Mouse (Mus musculus): Measurements from ENCODE around the gene Sco2.

Gene Sco2

DNA sequence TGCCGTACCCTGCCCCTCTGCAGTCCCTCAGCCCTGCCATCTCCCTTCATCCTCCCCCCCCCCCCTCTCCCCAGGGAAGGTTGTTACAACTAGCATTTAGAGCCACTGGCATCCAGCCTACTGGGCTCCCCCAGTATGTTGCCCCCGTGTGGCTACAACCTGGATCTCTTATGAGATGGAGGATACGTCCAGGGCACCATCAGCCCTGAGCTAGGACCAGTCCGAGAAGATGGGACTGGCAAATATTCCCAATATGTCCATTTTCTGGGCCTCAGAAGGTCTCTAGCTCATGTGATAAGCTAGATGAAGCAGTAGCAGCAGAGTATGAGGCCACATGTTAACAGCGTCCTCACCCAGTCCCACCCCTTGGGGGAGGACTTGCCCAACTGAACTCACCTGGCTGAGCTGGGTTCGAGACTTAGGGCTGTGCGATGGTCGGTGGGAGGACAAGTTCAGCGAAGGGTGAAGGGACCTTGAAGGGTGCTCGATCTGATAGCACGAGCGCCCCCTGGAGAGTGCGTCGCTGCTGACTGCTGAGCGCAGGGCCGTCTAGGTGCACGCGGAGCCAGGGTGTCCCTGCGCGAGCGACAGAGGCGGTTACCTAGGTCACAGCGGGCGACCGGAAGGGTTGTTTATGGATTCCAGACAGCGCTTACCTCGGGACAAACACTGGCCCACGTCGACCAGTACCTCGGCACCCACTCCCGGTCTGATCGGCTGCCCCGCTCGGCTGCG lies 452 bp downstream of the Sco2 start:
- DNase-seq (ENCODE audit: low read depth, low spot score), result peak; percentile 71

DNA sequence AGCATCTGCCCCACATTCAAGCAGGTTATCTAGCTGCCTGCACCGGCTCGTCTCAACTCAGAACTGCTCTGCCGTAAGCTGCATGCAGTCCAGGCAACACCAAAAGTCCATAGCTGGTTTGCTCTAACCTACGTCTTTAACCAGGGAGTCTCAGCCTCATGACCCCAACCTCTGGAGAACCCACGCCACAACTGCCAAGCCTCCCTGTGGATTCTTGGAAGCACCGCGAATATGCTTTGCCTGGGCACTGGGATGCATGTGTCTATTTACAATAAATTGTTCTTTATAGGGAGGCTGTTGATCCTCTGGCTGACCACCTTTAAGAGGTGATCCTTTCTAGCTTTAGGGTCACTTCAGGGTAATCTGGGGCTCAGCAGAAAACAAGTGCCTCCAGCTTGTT lies 1.1 kb downstream of the Sco2 start:
- DNase-seq (ENCODE audit: low read depth, low spot score), result no peak

DNA sequence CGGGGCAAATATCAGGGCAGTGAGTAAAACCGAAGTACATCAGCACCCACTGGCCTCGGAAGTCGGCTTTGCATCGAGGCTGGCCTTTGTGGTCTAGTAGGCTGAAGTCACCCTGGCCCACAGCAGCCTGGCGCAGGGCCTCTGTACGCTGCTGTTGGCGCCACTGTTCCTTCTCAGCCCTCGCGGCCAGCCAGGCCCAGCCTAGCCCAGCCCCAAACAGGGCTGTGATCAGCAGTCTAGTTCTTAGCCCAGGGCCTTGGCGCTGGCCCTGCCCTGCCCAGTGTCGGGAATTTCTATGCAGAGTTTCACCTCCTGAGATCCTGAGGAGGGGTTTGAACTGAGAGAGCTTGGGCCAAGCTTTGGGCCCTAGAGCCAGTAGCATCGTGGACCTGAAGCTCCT lies 1.6 kb downstream of the Sco2 start:
- DNase-seq (ENCODE audit: low read depth, low spot score), result no peak

DNA sequence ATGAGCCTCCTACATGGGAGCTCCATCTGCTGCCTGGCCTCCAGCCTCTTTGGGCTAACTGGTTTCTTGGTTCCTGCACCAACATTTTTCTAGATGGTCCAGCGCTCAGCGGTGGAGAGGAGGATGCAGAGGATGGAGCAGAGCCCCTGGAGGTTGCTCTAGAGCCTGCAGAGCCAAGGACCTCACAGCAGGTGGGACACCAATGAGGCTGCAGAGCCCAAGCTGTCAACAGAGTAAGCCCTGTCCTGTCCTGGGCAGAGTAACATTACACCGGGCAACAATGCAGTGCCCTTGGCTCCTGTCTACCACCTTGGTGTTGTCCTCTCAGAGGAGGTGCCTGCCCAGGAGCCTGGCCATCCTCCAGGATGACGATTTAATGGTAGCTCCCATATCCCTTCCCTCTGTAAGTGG lies 8.5 kb downstream of the Sco2 start:
- no peak for DNase-seq (ENCODE audit: low read depth, low spot score)

GRCm38 (mm10) chr15:89363051-89363450 lies 10.6 kb downstream of the Sco2 start:
- DNase-seq (ENCODE audit: low read depth, low spot score), result no peak

DNA sequence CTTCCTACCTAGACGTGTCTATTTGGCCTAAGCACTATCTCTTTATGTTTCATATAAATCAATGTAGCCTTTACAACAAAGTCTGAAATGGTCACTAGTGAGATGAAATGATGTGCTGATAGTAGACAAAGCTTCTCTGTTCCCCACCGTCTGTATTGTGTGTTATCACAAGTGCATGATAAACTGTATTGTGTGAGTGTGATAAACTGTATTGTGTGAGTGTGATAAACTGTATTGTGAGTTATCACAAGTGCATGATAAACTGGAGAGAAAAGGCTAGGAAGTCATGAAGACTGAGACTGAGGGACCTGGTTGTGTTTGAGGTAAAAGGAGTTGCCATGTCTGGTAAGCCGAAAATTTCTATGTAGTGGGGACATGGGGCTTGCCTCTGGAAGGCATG lies 14.9 kb downstream of the Sco2 start:
- no peak for DNase-seq (ENCODE audit: low read depth, low spot score)

DNA sequence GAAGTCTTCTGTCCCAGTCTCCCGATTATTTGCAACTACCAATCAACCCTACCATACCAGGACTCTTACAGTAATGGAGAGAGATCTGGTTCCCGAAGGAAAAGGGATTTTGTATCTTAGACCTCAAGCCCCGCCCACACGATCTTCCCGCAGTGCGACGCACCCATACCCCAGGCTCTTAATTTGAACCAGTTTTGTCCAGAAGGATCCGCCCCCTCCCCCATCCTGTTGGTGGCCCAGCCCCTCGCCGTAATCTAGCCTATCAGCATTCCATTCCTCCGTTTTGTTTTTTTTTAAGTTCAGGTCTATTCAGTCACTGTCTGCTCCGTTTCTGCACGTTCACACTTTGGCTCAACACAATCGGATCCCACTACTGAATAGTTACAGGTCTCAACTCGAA lies 17.3 kb downstream of the Sco2 start:
- peak; percentile 32 for DNase-seq (ENCODE audit: low read depth, low spot score)

- peak; percentile 89 for DNase-seq (ENCODE audit: low read depth, low spot score)
Measured at GRCm38 (mm10) chr15:89355241-89356187, 18.1 kb downstream of the Sco2 start, which contains the start of the genes Lmf2 and Ncaph2. TSS of gene Lmf2 (minus strand) at chr15:89355659. TSS of gene Ncaph2 (plus strand) at chr15:89355719.

DNA sequence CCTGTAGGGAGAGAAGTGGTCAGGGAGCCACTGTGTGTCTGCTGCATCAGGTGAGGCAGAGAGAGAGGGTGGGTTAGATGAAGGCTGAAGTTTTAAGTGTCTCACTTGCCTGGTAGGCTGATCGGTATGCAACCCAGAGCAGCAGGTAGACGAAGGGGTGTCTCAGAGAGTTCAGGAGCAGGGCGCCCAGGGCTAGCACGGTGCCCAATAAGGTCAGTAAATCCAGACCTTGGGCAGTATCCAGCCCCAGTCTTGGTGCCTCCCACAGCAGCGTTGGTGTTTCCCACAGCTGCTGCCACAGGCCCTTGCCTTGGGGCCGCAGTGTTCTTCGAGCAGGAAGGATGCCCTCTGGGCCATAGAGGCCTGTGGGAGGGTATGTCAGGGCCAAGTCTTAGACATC lies 19.2 kb downstream of the Sco2 start:
- no peak for DNase-seq (ENCODE audit: low read depth, low spot score)

DNA sequence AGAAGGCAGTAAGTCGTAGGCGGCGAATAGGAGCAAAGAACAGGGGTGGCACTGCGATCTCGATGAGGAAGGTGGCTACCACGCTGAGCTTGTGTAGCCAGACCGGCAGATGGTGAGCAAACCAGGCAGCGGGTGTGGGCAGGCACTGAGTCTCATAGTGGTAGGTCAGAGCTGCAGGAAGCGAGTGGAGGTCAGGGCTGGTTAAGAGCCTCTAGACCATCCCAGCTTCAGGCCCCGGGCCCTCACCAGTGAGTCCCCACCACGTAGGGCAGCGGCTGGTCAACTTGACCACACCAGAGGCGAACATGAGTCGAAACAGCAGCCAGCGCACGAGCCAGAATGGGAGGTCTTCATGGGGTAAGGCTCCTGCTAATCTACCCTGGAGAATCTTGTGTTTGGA lies 19.8 kb downstream of the Sco2 start:
- no peak for DNase-seq (ENCODE audit: low read depth, low spot score)

- no peak for DNase-seq (ENCODE audit: low read depth, low spot score)
Measured at GRCm38 (mm10) chr15:89352795-89353194, 20.9 kb downstream of the Sco2 start.

GRCm38 (mm10) chr15:89352054-89352453 lies 21.6 kb downstream of the Sco2 start:
- DNase-seq (ENCODE audit: low read depth, low spot score), result no peak

- no peak for DNase-seq (ENCODE audit: low read depth, low spot score)
Measured at GRCm38 (mm10) chr15:89351302-89351701, 22.3 kb downstream of the Sco2 start.

DNA sequence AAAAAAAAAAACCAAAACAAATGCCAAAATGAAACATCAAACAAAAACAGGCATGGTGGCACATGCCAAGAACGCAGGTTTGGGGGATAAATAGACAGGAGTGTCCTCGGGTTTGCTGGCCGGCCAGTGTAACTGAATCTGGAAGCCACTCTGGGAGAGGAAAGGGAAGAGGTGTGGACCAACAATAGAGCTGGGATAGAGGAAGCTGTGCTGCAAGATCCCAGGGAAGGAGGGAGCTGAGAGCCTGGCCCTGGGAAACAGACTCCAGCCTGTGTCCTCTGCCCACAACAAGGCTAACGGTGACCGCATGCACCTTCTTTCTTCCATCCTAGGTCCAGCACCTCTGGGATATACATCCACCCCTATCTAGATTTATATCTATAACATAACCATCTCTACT lies 23.2 kb downstream of the Sco2 start:
- DNase-seq (ENCODE audit: low read depth, low spot score), result no peak

- DNase-seq (ENCODE audit: low read depth, low spot score), result no peak
Measured at GRCm38 (mm10) chr15:89343325-89343724, 30.3 kb downstream of the Sco2 start.

- no peak for DNase-seq (ENCODE audit: low read depth, low spot score)
Measured at GRCm38 (mm10) chr15:89341678-89342077, 32.0 kb downstream of the Sco2 start.

- DNase-seq (ENCODE audit: low read depth, low spot score), result no peak
Measured at GRCm38 (mm10) chr15:89340136-89340535, 33.5 kb downstream of the Sco2 start.

DNA sequence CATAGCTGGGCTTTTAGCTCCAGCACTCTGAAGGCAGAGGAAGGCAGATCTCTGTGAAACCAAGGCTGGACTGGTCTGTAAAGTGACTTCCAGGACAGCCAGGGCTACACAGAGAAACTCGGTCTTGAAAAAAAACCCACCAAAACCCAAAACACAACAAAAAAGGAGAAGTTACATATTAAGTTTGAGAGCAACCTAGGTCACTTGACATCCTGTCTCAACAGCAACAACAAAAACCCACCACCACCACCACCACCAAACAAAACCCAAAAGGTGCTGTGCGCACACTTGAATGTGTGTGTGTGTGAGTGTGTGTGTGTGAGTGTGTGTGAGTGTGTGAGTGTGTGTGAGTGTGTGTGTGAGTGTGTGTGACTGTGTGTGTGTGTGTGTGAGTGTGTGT lies 34.0 kb downstream of the Sco2 start:
- DNase-seq (ENCODE audit: low read depth, low spot score), result no peak

DNA sequence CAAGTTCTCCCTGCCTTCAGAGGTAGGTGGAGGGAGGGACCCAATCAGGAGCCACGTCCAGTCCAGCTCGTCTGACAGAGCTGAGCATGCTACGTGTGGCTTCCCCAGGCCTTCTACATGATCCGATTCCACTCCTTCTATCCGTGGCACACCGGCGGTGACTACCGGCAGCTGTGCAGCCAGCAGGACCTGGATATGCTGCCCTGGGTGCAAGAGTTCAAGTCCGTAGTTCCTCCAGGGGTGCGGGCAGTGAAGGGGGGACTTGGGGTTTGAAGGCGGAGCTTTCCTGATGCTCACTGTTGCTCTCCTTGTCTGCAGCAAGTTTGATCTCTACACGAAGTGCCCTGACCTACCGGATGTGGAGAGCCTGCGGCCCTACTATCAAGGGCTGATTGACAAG lies 37.2 kb downstream of the Sco2 start:
- no peak for DNase-seq (ENCODE audit: low read depth, low spot score)

DNA sequence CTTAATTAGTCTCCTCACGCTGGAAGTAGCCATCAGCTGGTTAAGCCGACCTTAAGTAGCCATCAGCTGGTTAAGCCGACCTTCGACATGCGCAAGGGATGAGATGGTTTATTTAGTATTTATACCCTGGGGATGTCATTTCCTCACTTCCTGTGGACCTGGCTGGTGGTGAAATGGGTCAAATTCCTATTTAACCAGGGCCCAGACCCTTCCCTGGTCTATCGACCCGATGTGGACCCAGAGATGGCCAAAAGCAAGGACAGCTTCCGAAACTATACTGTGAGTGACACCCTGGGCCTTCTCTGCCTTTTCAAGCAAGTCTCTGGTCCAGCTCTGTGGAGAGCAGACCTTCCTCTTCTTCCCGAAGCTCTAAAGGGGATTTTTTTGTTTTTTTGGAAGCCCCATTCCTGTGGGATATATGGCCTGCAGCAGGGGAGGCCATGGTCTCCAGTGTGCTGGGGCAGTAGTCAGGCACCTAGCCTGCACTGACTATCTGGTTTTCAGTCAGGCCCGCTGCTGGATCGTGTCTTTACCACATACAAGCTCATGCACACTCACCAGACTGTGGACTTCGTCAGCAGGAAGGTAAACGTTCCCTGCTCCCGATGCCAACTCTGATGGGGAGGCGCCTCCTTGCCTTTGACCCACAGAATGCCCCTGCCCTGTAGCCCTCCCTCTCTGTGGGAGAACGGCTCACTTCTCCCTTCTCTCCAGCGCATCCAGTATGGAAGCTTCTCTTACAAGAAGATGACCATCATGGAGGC lies 38.7 kb downstream of the Sco2 start:
- no peak for DNase-seq (ENCODE audit: low read depth, low spot score)

DNA sequence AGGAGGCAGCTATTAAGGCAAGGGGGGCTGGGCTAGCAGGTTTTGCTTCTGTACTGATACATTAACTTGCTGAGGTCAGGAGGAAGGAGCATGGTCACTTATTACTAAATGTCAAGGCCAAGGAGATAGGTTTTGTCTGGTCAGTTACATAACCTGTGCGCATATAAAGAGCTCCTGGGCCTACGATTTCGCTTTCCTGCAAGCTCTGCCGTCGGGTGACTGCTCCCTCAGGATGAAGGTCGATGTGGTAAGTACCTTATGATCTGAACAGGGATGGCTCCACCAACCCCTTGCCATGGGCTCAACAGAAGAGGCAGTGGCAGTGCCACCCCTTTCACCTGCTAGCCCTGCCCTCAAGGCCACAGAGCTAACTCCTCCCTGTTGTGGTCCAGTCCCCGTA lies 39.4 kb downstream of the Sco2 start, which contains the start of gene Miox:
Gene Miox, plus strand, starts transcription at position 128 of the 400 bp plus-strand sequence.
- DNase-seq (ENCODE audit: low read depth, low spot score), result no peak

GRCm38 (mm10) chr15:89326441-89326840 lies 47.2 kb downstream of the Sco2 start:
- DNase-seq (ENCODE audit: low read depth, low spot score), result no peak

All from telencephalon, adult 2 months (tissue).